ENCODE assay signal across 9 mouse cellular contexts in the genomic region with DNA sequence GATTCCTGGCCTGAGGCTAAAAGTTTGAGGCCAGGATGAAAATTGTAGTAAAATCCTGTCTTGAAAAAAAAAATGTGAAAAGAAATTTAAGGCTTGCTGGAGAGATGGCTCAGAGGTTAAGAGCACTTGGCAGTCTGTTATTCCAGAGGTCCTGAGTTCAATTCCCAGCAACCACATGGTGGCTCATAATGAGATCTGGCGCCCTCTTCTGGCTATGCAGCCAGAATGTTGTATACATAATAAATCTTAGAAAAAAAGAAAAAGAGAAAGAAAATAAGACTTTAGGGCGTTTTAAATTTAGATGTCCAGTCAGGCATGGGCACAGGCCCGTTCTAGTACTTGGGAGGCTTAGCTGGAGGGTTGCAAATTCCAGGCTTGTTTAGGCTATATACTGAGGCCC. TPM values are rescaled to one million over a fixed set of nuclear protein-coding genes. Genes with fewer than 3 reads are reported as not detected.
DNase-seq lines count a peak whose midpoint lies in the region; ATAC-seq and TF ChIP-seq lines count a peak whose summit lies in the region.
"Had no signal": no experiment of that assay in that cellular context is flagged by ENCODE, and none has a peak within 500 bp of the region (broad histone marks: within the 10 kb centered on the region; RNA-seq: fewer than 3 reads in every experiment).

No protein-coding gene starts in this region.

- 0 out of 2 replicates have a peak, but pooled peaks cover 7% of the 10 kb centered on the region for H3K36me3 ChIP-seq in kidney, embryonic 15.5 days
- H3K36me3 ChIP-seq in CH12.LX (replicated peaks in 1 of 2; ENCODE audit: control insufficient read depth in 1 of 2, insufficient read depth in 1 of 2, low read length in 1 of 2) = peaks cover 13 to 40% of the 10 kb centered on the region in 2 experiments
- 0 out of 2 replicates have a peak, but pooled peaks cover 2% of the 10 kb centered on the region for H3K36me3 ChIP-seq in heart, embryonic 10.5 days

- H3K27ac ChIP-seq in kidney, embryonic 15.5 days = no peak overlapping the region
- no peak overlapping the region for H3K27ac ChIP-seq in CH12.LX (ENCODE audit: insufficient read depth, low read depth)
- no peak overlapping the region for H3K27ac ChIP-seq in heart, embryonic 10.5 days

- no peak for TF ChIP-seq POLR2A in CH12.LX (IDR thresholded peaks at IDR 0.05; ENCODE audit: low read depth, low read length)

- H3K4me3 ChIP-seq in kidney, embryonic 15.5 days (replicated peaks) = no peak overlapping the region
- no peak overlapping the region for H3K4me3 ChIP-seq in CH12.LX (replicated peaks in 1 of 3; ENCODE audit: low read depth in 2 of 3, low read length in 2 of 3, poor library complexity in 1 of 3)
- no peak overlapping the region for H3K4me3 ChIP-seq in heart, embryonic 10.5 days

- H3K4me2 ChIP-seq in kidney, embryonic 15.5 days = no peak overlapping the region
- H3K4me2 ChIP-seq in CH12.LX (ENCODE audit: insufficient read depth, low read depth, poor library complexity, severe bottlenecking) = no peak overlapping the region

- no peak overlapping the region for H3K9ac ChIP-seq in kidney, embryonic 15.5 days
- no peak overlapping the region for H3K9ac ChIP-seq in CH12.LX (ENCODE audit: insufficient read depth, low read depth)

- peak; percentile 35 for TF ChIP-seq RAD21 in CH12.LX (IDR thresholded peaks at IDR 0.05; ENCODE audit: low read depth, low read length)

- no peaks in the 10 kb centered on the region for H3K9me3 ChIP-seq in kidney, embryonic 15.5 days (replicated peaks)
- no peaks in the 10 kb centered on the region for H3K9me3 ChIP-seq in CH12.LX (replicated peaks; ENCODE audit: low read length)
- H3K9me3 ChIP-seq in heart, embryonic 10.5 days = no peaks in the 10 kb centered on the region

- ATAC-seq in kidney, embryonic 15.5 days (replicated peaks; ENCODE audit: low FRiP score) = no peak
- ATAC-seq in megakaryocyte, adult 5-6 weeks (ENCODE audit: poor library complexity, severe bottlenecking) = 0 out of 2 replicates have a peak, but pooled peaks have one; percentile 22
- no peak for ATAC-seq in inflammation-experienced regulatory T-cells, adult 6 months

- peak; percentile 47 for DNase-seq in kidney, adult 9 months
- DNase-seq in CH12.LX (ENCODE audit: extremely low read depth) = peak; percentile 62
- peak; percentile 38 for DNase-seq in T-cell, adult 2 months (ENCODE audit: low spot score)
- DNase-seq in cerebellum, adult 11 months = no peak
- DNase-seq in heart, embryonic 10.5 days (ENCODE audit: low spot score) = no peak

- H3K27me3 ChIP-seq in kidney, embryonic 15.5 days = no peaks in the 10 kb centered on the region
- no peaks in the 10 kb centered on the region for H3K27me3 ChIP-seq in CH12.LX (replicated peaks)
- no peaks in the 10 kb centered on the region for H3K27me3 ChIP-seq in heart, embryonic 10.5 days (ENCODE audit: insufficient read depth, poor library complexity, severe bottlenecking)

- H3K79me2 ChIP-seq in CH12.LX (replicated peaks; ENCODE audit: control insufficient read depth, extremely low read depth, insufficient read depth, poor library complexity, severe bottlenecking) = peaks cover 58% of the 10 kb centered on the region

- TF ChIP-seq CTCF in CH12.LX (conservative IDR thresholded peaks at IDR 0.05 in 1 of 2, IDR thresholded peaks at IDR 0.05 in 1 of 2; ENCODE audit: low read depth in 2 of 2, low read length in 2 of 2) = peak; percentile 58 to 73

- no peak for TF ChIP-seq EP300 in CH12.LX (IDR thresholded peaks at IDR 0.05; ENCODE audit: low read length)

- WGBS in kidney, embryonic 15.5 days = 43% methylated on average over 3 of the region's 3 CpGs
- 62% methylated on average over 3 of the region's 3 CpGs for WGBS in heart, embryonic 10.5 days

- peaks cover 27% of the 10 kb centered on the region for H3K4me1 ChIP-seq in kidney, embryonic 15.5 days
- H3K4me1 ChIP-seq in CH12.LX (ENCODE audit: control insufficient read depth in 1 of 2, insufficient read depth in 2 of 2) = peaks cover 0 to 41% of the 10 kb centered on the region in 2 experiments; a peak in 2 of 4 replicates
- peaks cover 8% of the 10 kb centered on the region; the same call in 1 of the 2 replicates for H3K4me1 ChIP-seq in heart, embryonic 10.5 days

- dilution Hi-C loops in CH12.LX (cut with MboI; ENCODE audit: extremely low pct_ligation_motif_present, extremely low pct_unique_long_range_greater_than_20kb, low sequenced_read_pairs) = no loop called here

- in situ Hi-C loops in CH12.LX (cut with MboI; ENCODE audit: low pct_ligation_motif_present, low pct_unique_long_range_greater_than_20kb, low sequenced_read_pairs) = loop anchor here (5.0 kb wide), 1 partner anchor 38 kb away; no protein-coding TSS in a partner anchor

TF ChIP-seq in CH12.LX, 34 proteins besides CTCF, POLR2A, EP300 and RAD21:
- TF ChIP-seq JUND (conservative IDR thresholded peaks at IDR 0.05; ENCODE audit: low read depth, low read length) (no peak), MYC (IDR thresholded peaks at IDR 0.05; ENCODE audit: low read depth, low read length) (peak; percentile 72; the same call in 1 of the 2 replicates), CHD1 (IDR thresholded peaks at IDR 0.05; ENCODE audit: low read depth, low read length) (no peak), SMC3 (IDR thresholded peaks at IDR 0.05; ENCODE audit: low read depth, low read length) (peak; percentile 39), ZNF384 (IDR thresholded peaks at IDR 0.05; ENCODE audit: low read depth, low read length) (peak; percentile 61)
TF ChIP-seq in CH12.LX: peak in this region for 3.

RNA-seq across cellular contexts. Expression of gene Copz1, which starts 7.2 kb away (rescaled TPM):
- 298 and 300 TPM in 2 replicates for polyA plus RNA-seq in kidney, embryonic 15.5 days (2015; fragmentation: Nextera tagmentation; extraction: Ambion mirVana)
- total RNA-seq in CH12.LX (2012; rRNA removed) (80.0 and 97.9 TPM in 2 replicates), CH12.LX (2014; rRNA removed) (135 and 148 TPM in 2 replicates)
- 263 and 271 TPM in 2 replicates for polyA plus RNA-seq in CH12.LX (2012; ENCODE audit: insufficient read length, low read depth)
- total RNA-seq in megakaryocyte, adult 5-6 weeks (2015) = 246 and 255 TPM in 2 replicates
- total RNA-seq in megakaryocyte, adult 5-6 weeks (2017) = 87.7 and 93.9 TPM in 2 replicates
- 100 to 1,000 TPM; 216 to 248 (median 223) TPM for polyA plus RNA-seq in inflammation-experienced regulatory T-cells, adult 6 months (2017; shearing (Covaris generic))
- 220 and 264 TPM in 2 replicates for polyA plus RNA-seq in heart, embryonic 10.5 days (2016; fragmentation: Nextera tagmentation; extraction: Ambion mirVana)

RNA-seq across cellular contexts. Expression of gene Nfe2, which starts 21.5 kb away (rescaled TPM):
- polyA plus RNA-seq in kidney, embryonic 15.5 days (2015; fragmentation: Nextera tagmentation; extraction: Ambion mirVana) = 5.1 and 6.2 TPM in 2 replicates
- total RNA-seq in CH12.LX (2012; rRNA removed) (0.13 TPM in 1 of 2 replicates, not detected in the other), CH12.LX (2014; rRNA removed) (not detected in 2 replicates)
- 0.14 and 0.33 TPM in 2 replicates for polyA plus RNA-seq in CH12.LX (2012; ENCODE audit: insufficient read length, low read depth)
- 205 and 258 TPM in 2 replicates for total RNA-seq in megakaryocyte, adult 5-6 weeks (2015)
- total RNA-seq in megakaryocyte, adult 5-6 weeks (2017) = 218 and 249 TPM in 2 replicates
- polyA plus RNA-seq in inflammation-experienced regulatory T-cells, adult 6 months (2017; shearing (Covaris generic)) = 1 to 10 TPM in 2 of 3 experiments, under 1 TPM in 1; 0.96 to 1.3 (median 1.1) TPM
- 15.2 and 19.4 TPM in 2 replicates for polyA plus RNA-seq in heart, embryonic 10.5 days (2016; fragmentation: Nextera tagmentation; extraction: Ambion mirVana)

RNA-seq across cellular contexts. Expression of gene Gpr84, which starts 30.7 kb away (rescaled TPM):
- polyA plus RNA-seq in kidney, embryonic 15.5 days (2015; fragmentation: Nextera tagmentation; extraction: Ambion mirVana) = 0.42 and 0.48 TPM in 2 replicates
- 0.25 and 0.42 TPM in 2 replicates for total RNA-seq in CH12.LX (2012; rRNA removed)
- 0.26 and 0.66 TPM in 2 replicates for total RNA-seq in CH12.LX (2014; rRNA removed)
- 0.79 and 1.4 TPM in 2 replicates for polyA plus RNA-seq in CH12.LX (2012; ENCODE audit: insufficient read length, low read depth)
- total RNA-seq in megakaryocyte, adult 5-6 weeks (2015) = 2.9 and 3.8 TPM in 2 replicates
- 1.7 and 3.3 TPM in 2 replicates for total RNA-seq in megakaryocyte, adult 5-6 weeks (2017)
- not detected for polyA plus RNA-seq in inflammation-experienced regulatory T-cells, adult 6 months (2017; shearing (Covaris generic))
- 0.35 TPM in 1 of 2 replicates, not detected in the other for polyA plus RNA-seq in heart, embryonic 10.5 days (2016; fragmentation: Nextera tagmentation; extraction: Ambion mirVana)
- total RNA-seq: heart, postnatal 14 days had no signal

RNA-seq across cellular contexts. Expression of gene Hnrnpa1, which starts 39.5 kb away (rescaled TPM):
- 1,025 and 1,038 TPM in 2 replicates for polyA plus RNA-seq in kidney, embryonic 15.5 days (2015; fragmentation: Nextera tagmentation; extraction: Ambion mirVana)
- 635 and 691 TPM in 2 replicates for total RNA-seq in CH12.LX (2012; rRNA removed)
- total RNA-seq in CH12.LX (2014; rRNA removed) = 757 and 802 TPM in 2 replicates
- polyA plus RNA-seq in CH12.LX (2012; ENCODE audit: insufficient read length, low read depth) = 1,746 and 1,799 TPM in 2 replicates
- 320 and 365 TPM in 2 replicates for total RNA-seq in megakaryocyte, adult 5-6 weeks (2015)
- 765 and 767 TPM in 2 replicates for total RNA-seq in megakaryocyte, adult 5-6 weeks (2017)
- polyA plus RNA-seq in inflammation-experienced regulatory T-cells, adult 6 months (2017; shearing (Covaris generic)) = 100 to 1,000 TPM; 360 to 441 (median 366) TPM
- polyA plus RNA-seq in heart, embryonic 10.5 days (2016; fragmentation: Nextera tagmentation; extraction: Ambion mirVana) = 682 and 901 TPM in 2 replicates

RNA-seq across cellular contexts. Expression of gene Cbx5, which starts 40.1 kb away (rescaled TPM):
- polyA plus RNA-seq in kidney, embryonic 15.5 days (2015; fragmentation: Nextera tagmentation; extraction: Ambion mirVana) = 124 and 125 TPM in 2 replicates
- total RNA-seq in CH12.LX (2012; rRNA removed) = 94.9 and 99.6 TPM in 2 replicates
- total RNA-seq in CH12.LX (2014; rRNA removed) = 152 and 171 TPM in 2 replicates
- polyA plus RNA-seq in CH12.LX (2012; ENCODE audit: insufficient read length, low read depth) = 128 and 151 TPM in 2 replicates
- 56.0 and 60.5 TPM in 2 replicates for total RNA-seq in megakaryocyte, adult 5-6 weeks (2015)
- total RNA-seq in megakaryocyte, adult 5-6 weeks (2017) = 113 and 133 TPM in 2 replicates
- 10 to 100 TPM; 21.7 to 48.8 (median 23.8) TPM for polyA plus RNA-seq in inflammation-experienced regulatory T-cells, adult 6 months (2017; shearing (Covaris generic))
- polyA plus RNA-seq in heart, embryonic 10.5 days (2016; fragmentation: Nextera tagmentation; extraction: Ambion mirVana) = 152 and 154 TPM in 2 replicates

Comparison
In these comparisons a context has a peak if more than half of its experiments do, and no peak if none do; other contexts are left out.
1. DNase-seq: peak in kidney, adult 9 months (single experiment), CH12.LX (single experiment) and T-cell, adult 2 months (single experiment); none in cerebellum, adult 11 months (single experiment) and heart, embryonic 10.5 days (single experiment).